Mouse (Mus musculus): ENCODE results near the gene Them7. TPM values are rescaled to one million over a fixed set of nuclear protein-coding genes. Genes with fewer than 3 reads are reported as not detected.

Gene Them7
- total RNA-seq, 4 experiments from 2014 or later = 2.2 to 3.0 (median 2.6) TPM

DNA sequence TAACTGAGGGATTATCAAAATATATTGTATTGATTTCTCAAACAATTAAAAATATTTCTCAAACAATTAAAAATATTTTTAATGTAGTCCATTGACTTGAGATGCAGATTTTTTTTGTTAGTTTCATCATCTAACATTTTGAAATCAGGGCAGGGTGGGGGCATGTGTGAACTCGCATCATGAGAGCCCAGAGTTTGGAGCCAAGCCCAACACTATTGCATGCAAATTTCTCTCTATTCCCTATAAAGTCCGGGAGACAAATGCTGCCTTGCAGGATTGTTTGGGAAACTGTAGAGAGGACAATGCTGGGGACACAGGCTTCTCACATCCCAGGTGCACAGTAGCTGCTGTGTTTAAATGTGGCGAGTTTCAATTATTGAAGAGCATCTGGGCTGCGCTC is 151.6 kb downstream of the Them7 start:
- no peak for DNase-seq (ENCODE audit: low spot score)

DNA sequence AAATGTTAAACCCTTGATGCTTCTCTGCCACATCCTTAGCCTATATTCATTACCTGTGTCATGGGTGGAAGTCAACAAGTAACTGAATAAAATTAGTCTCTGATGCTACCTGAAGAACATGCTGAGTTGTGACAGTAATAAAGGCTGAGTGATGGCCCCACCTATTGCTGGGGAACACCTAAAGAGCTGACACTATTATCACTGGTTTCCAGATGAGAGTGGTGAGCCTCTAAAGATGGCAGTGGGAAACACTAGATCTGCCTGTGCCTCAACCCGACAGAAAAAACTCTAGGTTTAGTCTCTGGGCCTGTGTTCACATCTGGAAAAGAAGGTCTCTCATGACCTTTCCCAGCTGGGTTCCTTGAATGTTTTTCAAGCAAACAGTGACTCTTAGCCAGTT is 155.6 kb downstream of the Them7 start:
- no peak for DNase-seq (ENCODE audit: low spot score)

DNA sequence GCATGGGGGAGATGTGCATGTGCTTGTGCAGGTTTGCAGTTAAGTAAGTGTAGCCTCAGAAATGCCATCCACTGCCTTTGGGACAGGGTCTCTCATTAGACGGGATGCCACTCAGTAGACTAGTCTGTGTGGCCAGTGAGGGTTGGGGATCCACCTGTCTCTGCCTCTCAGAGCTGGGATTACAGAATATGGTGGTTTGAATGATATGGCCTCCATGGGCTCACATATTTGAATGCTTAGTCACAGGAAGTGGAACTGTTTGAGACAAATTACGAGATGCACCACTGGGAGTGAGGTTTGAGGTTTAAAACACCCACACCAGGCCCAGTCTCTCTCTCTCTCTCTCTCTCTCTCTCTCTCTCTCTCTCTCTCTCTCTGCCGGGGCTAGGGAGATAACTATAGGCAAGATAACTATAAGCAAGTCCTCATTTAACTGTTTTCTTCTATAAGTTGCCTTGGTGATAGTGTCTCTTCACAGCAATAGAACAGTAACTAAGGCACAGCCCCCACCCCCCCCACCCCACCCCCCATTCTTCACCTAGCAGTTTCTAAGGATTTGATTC is 156.7 kb downstream of the Them7 start:
- DNase-seq (ENCODE audit: low spot score) = no peak

DNA sequence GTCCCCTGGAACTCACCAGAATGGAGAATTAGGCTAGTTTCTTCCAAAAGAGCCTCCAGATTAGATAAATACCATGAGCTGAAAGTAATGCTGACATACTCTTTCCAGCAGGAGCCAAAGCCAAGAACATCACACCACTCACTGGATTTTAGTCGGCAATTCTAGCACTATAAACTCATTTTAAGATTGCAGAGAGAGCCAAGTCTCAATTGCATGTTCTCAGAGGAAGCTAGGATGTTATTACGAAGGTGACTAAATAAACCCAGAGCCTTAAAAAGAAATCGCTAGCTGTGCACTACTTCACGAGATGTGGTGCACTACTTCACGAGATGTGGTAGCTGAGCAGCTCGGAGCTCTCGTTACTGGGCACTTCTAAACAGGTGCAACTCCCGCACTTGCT is 158.9 kb downstream of the Them7 start:
- DNase-seq (ENCODE audit: low spot score) = no peak

DNA sequence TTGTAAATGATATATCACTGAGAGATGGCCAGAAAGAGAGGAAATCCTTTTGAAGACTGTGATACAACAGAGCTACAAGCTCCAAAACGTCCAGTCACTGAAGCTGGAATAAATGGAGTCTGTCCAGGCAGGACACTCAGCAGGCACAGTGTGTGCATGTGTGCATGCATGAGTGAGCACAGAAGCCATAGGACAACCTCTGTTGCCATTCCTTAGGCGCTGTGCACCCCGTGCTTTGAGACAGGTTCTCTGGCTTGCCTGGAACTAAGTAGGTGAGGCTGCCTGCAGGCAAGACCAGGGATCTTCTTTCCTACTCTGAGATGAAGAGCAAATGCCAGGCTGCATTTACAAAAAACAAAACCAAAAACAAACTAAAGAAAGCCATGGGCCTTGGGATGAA is 160.9 kb downstream of the Them7 start:
- no peak for DNase-seq (ENCODE audit: low spot score)

DNA sequence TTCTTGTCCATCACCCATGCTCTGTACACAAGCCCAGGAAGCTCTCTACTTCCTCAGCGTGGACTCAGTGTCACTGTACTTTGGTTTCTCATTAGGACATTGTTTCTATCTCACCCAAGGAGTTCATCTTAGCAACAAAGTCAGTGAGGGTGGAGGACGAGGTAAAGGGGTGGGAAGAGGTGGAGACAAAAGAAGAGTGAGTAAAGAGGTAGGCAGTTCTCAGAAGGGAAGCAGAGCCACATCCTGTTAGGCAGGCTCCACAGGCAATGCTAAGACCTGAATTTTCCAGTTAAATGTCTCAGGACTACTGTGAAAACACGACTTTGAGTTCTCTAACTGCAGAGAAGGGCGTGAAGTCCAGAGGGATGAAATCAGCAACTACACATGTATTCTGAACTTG is 162.3 kb downstream of the Them7 start:
- DNase-seq (ENCODE audit: low spot score) = no peak

DNA sequence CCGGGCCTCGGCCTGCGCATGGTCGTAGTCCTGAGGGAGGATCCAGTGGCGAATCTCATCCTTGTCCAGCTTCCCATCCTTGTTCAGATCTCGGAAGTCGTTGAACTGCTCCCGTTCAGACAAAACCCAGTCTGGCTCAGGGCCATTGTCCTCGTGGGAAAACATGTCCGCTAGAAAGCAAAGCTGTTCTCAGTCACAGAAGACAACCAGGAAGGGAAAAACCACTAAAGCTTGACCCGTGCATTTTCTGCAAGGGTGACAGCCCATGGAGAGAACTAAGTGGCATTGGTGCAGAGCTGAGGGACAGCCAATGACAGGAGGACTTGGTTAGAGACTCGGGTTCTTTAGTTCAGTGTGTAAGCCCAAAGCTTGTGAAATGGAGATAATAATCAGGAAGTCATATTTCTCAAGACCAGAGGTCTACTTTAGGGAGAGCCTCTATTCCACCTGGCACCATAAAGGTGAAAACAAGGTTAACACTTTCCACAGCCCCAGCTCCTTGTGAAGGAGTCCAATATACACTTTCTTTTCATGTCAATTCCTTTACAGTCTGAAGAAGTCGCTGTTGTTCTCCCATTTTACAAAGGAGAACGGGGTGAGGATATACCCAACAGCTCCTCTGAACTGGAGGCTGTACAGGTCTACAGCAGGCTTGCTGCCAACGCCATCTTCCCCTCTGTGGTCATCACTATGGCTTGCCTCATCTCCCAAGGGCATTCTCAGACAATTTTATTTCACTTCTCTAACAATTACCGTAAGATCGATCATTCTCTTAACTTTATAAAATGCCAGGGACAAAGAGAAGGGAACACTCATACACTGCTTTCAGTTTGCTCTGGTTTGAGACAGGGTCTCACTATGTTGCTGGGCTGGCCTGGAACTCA is 165.1 kb downstream of the Them7 start:
- no peak for DNase-seq (ENCODE audit: low spot score)

DNA sequence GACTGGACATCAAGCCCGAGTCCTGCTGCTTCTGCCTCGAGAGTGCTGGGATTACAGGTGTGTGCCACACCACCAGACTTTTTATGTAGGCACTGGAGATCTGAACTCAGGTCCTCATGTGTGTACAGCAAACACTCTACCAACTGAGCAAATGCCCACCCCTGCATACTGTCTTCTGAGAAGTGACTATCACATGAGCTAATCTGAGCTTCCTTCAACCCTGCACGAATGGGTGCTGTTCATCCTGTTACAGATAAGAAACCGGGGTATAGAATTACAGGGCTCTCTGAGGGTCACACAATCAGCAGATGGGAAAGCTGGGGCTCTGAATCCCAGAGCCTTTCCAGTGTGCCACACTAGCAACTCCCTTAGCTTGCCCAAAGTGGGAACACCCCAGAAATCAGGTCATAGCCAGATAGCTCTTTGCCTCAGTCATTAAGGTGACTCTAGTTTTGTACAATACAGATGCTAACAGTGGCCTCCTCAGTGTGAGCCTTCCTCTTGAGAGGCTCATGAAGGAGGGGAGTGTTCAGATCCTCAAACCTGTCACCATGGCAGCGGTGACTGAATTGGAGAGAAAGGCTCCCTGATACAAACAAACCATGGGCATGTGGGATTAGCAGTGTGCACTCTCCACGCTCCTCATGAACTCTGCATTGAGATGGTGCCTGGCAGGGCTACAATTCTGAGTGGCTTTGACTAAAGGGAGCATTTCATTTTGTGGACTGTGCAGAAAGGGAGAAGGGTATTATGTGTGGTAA is 166.7 kb downstream of the Them7 start:
- no peak for DNase-seq (ENCODE audit: low spot score)

DNA sequence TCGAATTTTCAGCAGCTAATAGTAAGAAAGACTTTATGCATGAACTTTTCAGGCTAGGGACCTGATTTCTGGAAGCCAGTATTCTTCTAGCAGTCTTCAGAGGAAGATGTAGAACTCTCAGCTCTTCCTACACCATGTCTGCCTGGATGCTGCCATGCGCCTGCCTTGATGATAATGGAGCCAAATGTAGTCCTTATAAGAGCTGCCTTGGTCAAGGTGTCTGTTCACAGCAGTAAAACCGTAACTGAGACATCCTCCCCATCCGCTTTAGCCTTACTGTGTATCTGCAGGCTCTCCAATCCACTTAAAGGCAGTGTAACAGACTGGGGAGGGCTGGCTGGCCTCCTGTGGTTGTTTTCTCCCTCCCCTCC is 167.3 kb downstream of the Them7 start:
- no peak for DNase-seq (ENCODE audit: low spot score)

DNA sequence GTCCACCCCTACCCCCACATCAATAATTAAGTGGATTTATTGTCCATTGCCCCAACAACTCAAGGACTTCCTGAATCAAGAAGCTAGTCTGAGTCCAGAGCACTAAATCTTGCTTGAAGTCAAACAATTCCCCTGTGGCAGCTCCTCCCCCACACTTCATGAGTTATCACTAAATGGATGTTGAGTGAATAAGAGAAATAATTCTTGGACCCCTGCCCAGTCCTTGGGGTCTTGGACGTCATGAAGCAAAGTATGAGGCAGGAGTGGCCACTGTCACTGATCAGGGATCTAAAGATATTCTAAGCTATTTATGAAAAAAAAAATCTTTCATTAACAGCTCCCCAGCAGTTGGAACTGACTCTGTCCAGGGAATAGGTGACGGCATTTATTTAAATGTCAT is 168.4 kb downstream of the Them7 start:
- no peak for DNase-seq (ENCODE audit: low spot score)

DNA sequence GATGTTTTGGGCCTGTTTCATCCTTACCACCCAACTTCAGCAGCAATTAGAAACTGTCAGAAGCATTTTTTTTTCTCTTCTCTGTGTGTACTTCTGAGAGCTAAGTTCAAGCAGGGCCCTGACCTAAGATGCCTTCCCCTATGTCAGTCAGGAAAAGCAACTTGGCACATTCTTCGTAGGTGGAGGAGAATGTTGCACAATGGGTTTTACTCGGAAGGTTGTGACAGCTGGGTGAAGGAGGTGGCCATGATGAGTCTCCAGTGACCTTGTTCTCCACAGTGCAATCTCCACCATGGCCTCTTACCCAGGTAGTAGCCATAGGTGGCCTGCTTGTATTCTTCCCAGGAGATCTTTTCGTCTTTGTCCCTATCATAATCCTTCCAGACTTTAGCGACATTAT is 170.3 kb downstream of the Them7 start:
- DNase-seq (ENCODE audit: low spot score) = no peak

DNA sequence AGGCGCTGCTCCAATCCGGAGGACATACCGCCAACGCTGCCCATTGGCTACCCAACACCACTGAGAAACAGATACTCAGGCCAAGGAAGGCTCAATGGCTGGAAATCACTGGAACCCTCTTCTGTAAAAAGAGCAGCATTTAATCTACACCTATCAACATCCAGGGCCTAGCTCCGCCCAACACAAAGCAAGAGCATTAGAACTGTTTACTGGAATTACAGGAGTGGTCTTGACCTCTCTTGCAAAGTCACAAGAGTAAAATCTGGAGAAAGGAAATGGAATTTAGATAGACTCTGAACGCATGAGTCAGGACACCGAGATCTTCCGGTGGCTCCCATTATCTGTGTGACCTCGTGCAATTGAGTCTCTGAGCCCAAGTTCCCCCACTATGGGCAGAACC is 171.9 kb downstream of the Them7 start:
- DNase-seq (ENCODE audit: low spot score) = no peak

DNA sequence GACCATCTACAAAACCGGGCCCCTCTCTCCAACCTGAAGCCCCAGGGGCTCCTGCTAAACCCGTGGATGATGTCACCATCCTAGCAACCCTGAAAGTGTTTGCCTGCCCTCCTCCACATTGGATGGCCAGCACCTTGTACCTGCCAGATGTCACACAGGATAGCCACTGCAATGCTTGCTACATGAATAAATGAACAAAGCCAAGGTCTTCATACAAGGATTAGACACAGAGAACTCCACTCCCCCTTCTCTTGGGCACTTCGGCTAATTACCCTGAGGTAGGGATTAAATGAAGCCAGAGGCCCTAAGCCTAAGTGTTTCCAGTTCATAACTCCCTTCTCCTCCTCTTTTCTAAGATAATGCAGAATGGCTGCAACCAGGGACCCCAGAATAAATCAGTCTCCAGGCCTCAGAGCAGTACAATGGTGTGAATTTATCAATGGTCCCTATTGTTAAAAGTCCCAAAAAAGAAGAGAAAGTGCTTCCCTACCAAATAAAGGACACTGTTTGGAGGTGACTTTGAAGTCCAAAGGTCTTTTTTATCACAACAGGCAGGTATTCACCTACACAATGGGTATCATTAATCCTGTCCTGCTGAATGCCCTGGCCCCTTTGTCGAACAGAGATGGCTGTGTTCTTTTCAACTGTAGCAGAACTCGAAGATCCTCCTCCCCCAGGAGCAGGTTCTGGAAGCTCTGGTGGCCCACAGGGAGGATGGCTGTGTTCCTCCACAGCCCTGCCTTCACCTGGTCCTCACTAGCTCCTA is 173.5 kb downstream of the Them7 start:
- DNase-seq (ENCODE audit: low spot score) = no peak

DNA sequence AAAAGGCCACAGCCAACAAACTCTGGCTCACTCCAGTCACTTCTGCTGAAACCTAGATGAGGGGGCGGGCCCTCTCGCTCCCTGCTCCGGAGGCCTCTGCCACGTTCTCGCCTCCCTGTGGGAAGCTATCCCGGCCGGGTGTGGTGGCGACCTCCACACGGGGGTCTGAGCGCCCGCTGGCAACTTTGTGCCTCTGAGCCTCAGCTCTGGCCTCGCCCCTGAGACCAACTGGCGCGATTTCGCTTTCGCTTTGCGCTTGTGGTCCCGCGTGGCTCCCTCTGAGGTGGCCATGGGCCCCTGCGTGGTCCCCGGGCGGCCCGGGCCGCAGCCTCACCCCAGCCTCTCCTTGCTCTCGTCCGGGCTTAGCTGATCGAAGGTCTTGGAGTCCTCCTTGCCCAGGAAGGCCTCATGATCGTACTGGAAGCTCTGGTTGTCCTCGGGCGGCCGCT is 174.5 kb downstream of the Them7 start:
- DNase-seq (ENCODE audit: low spot score) = peak; percentile 49

DNA sequence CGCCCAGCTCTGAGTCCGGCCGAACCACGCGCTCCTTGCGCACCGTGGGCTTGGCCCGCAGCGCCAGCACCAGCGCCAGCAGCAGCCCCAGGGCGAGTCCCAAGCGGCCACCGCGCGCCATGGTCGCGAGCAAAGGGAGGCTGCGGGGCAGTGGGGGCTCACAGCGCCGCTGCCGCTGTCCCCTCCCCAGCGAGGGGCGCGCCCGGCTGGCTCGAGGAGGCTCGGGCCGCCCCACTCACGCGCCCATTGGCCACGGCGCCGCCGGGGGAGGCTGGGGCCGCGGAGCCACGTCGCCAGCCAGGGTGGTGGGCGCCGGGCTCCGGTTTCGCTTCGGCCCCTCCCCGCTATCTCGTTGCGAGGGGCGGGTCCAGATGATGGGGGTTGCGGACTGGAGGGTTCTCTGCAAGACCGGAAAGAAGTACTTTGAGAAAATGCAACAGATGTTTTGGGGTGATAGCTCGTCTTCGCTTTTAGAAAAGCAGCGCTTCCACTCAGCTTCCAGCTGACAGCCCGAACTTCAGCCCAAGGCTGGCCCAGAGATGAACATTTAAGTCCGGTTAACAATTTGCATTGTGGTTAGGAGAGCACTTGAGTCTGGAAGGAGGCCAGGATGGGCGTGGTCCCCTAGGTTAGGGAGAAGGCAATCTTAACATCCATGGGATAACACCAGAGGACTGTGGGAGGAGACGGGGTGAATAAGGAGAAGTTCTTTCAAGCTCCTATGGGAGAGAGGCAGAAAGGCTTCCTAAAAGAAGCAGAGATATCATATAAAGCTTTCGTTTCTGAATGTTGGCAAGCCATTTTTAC is 175.2 kb downstream of the Them7 start, which contains the start of gene Rcn1:
Rcn1 (minus strand) TSS at position 235 of the 807 bp plus-strand sequence.
- peak; percentile 78 for DNase-seq (ENCODE audit: low spot score)

DNA sequence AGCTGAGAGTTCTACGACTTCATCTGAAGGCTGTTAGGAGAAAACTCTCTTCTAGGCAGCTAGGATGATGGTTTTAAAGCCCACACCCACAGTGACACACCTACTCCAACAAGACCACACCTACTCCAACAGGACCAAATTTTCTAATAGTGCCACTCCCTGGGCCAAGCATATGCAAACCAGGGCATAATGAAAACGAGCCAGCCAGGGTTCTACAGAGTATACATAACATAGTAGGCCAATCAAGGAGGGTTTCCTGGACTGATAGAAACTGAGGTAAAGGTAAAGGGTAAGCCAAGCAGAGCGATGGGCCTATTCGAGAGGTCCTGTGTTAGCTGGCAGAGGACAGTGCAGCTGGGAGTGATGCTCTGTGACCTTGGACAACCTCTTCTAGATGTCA is 176.4 kb downstream of the Them7 start:
- DNase-seq (ENCODE audit: low spot score) = no peak

DNA sequence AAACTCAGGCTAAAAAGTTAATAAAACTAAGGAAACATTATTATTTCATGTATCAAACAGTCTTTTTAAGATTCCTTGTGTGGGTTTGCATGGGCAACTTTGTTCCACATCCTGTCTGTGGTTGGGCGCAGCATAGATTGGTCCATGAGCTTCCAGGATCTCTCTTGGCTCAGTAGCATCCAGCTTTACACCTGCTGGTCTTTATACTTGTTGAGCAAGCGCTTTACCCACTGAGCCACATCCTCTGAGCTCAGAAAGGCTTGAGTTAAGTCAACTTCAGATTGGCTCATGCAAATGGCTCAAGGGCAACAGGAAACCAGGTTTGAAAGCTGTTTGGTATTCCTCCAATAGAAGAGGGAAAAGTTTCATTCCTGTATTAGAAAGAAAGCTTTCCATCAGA is 178.1 kb downstream of the Them7 start:
- no peak for DNase-seq (ENCODE audit: low spot score)

DNA sequence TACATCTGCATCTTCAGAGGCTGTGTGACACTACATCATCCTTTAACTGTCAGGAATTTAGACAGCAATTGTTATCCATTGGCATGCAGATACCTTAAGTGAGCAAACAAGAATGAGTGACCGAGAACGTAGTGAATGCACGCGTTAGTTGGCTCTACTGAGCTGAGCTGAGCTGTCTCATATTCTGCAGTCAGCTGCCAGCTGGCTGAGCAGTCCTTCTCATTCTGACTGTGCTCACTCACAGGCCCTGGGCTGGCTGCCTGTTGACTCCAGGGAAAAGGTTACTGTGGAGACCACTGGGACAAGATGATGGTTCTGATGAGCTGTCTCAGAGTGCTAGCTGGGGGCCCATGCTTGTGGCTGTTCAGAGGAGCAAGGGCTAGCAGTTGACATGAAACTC is 184.4 kb downstream of the Them7 start:
- DNase-seq (ENCODE audit: low spot score) = peak; percentile 37

DNA sequence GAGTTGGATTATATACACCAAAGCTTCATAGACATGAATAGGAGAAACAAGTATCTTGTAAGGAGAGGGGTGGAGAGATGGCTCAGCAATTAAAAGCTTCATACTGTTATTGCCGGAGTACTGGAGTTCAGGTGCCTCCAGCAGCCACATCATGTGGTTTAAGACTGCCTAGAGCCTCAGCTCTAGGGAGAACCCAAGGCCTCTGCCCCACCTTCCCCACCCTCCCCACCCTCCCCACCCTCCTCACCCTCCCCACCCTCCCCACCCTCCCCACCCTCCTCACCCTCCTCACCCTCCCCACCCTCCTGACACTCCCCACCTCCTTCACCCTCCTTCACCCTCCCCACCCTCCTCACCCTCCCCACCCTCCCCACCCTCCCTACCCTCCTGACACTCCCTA is 185.1 kb downstream of the Them7 start:
- DNase-seq (ENCODE audit: low spot score) = no peak

DNA sequence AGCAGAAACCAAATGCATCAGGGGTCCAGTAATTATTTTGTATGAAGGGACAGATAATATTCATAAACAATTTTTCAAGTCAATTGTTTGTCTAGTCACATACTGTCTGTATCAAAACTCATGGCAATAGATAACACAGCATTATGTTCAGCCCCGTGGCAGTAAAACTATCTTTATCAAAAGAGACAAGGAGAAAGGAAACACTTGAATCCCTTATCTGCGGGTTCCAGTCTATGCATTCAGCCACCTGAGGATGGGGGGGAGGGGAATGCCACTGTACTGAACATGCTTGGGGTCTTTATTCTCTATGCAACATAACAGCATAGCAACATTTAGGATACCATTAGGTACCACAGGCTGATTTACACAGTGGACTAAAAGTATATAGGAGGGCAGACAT is 190.2 kb downstream of the Them7 start:
- DNase-seq (ENCODE audit: low spot score) = no peak

DNA sequence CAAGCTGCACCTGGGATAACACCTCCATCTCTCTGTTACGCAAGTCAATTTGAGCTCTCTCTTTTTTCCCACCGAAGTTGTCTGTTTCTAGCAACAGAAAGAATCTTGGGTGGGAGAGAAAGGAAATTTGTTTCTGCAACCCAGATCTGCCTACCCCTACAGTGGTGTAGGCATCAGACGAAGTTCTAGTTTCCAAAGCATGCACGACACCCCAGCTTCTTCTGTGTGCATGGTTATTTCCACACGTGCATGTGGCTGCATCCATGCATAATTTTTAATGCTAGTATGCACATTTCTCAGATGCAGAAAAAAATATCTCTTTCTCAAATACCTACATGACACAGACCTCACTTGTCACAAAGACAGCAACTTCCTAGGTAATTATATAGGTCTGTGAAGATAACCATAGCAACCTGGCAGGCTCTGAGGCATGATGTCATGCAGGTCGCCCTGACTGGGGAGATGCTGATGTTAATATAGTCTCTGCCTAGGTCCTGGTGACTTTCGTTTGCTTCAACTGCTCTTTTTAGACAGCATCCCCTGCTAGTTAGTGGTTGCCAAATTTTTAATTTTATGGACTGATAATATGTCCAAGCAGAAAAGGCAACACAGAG is 192.0 kb downstream of the Them7 start:
- DNase-seq (ENCODE audit: low spot score) = no peak
